Mouse (Mus musculus) lung, postnatal 0 days (tissue): ENCODE measurements at regions not wholly inside any gene's neighbourhood (a gene's known extent, or its start where the extent isn't known, plus 50 kb on each side); places are given as distances from the start of the nearest gene placed in this dataset.

ENCODE experiments used
- CTCF ChIP-seq: IDR thresholded peaks from 2 replicates; pipeline ENCODE4 v1.5.1; 2016; ENCODE audit warnings: antibody characterized with exemption, mild to moderate bottlenecking
- EP300 ChIP-seq: IDR thresholded peaks from 2 replicates; pipeline ENCODE4 v1.6.1; 2016; ENCODE audit warnings: antibody characterized with exemption, mild to moderate bottlenecking, control low read depth

DNA sequence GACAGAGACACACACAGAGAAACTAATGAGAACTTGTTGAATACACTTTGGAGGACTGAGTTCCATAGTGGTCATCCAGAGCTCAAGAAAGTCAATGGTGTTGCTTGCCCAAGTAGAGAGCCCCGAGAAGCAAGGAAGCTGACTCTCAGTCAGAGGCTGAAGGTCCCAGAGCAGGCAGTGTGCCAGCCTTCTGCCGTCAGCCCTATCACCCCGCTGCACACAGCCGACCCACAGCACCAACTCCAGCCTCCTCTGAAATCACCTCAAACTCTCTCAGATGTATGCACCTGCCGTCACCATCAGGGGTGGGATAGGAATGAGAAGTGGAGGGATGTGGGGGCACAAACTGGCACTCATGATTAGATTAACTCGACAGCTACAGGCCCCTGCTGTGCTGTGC lies 257.9 kb upstream of the Far2 start:
- TF ChIP-seq CTCF = no peak
- no peak for TF ChIP-seq EP300
